Mouse (Mus musculus): ENCODE measurements around the gene Shisa5. TPM values are rescaled to one million over a fixed set of nuclear protein-coding genes. Genes with fewer than 3 reads are reported as not detected.

Gene Shisa5
- total RNA-seq, 2 experiments from 2014 or later: 71.6 to 77.5 TPM

DNA sequence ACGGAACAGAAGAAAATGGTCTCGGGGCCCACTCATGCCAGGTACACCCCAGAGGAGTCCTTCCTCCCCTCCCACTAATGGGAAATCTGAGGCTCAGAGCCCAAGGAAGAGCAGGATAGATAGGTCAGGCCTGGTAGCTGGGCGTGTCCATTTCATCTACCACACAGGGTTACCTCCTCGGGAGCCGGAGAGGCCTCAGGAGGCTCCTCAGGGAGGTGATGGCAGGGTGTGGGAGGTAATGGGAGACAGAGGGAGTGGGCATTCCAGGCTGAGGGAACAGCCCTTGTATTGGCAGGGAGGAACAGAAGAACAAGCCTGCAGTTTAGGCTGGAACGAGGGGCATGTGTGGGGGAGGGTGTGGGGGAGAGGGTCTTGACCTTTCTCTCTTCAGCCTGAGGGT lies 58.5 kb downstream of the Shisa5 start:
- Histone ChIP-seq H3K4me3 (peak overlapping the region; percentile 75), H3K27ac (peak overlapping the region; percentile 92)
- no peak for TF ChIP-seq CTCF (IDR thresholded peaks at IDR 0.05)
- DNase-seq (ENCODE audit: extremely low spot score in 1 of 2, low spot score in 2 of 2): no peak
- intact Hi-C loops (cut with DNase I): no loop called here

DNA sequence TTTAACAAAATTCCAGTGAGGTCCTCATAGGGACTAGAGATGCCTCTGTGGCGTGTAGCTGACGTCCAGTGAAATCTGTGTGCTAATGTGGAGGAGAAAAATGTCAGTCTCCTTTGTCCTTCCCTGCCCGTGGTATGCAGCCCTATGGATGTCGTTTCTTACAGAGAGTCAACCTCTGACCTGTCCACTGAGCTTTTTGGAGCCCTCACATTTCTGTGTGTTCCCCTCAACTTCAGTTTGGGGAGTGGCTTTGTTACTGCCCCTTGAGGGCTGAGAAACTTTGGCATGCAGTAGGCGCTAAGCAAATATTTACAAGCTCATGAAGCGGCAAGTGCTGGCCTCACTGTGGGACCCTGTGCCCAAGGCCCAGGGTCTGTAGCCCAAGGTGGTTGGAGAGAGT lies 58.9 kb downstream of the Shisa5 start:
- peak overlapping the region; percentile 92 for H3K27ac ChIP-seq
- intact Hi-C loops (cut with DNase I): no loop called here
- DNase-seq (ENCODE audit: extremely low spot score in 1 of 2, low spot score in 2 of 2): no peak
- peak overlapping the region; percentile 75; the same call in 1 of the 2 replicates for H3K4me3 ChIP-seq
- TF ChIP-seq CTCF (IDR thresholded peaks at IDR 0.05): no peak

DNA sequence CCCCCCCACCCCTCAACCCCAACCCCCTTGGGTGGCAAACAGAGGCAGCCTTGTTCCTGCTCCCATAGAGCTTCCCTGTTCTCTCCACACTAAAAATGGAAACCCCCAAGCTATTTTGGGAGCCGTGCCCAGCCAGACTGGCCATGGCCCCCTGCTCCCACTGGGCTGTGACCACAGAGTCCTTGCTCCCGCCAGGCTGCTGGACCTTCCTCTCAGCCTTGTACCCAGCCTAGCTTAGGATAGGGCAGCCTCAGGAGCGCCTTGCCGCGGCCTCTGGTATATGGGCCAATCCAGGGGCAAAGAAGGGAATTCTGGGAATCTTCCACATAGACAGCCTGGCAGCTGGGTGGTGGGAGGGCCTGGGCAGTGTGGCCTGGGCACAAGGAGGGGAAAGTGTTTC lies 59.5 kb downstream of the Shisa5 start:
- intact Hi-C loops (cut with DNase I): no loop called here
- peak; percentile 36 to 71 for DNase-seq (ENCODE audit: extremely low spot score in 1 of 2, low spot score in 2 of 2)
- TF ChIP-seq CTCF (IDR thresholded peaks at IDR 0.05): no peak
- H3K27ac ChIP-seq: peak overlapping the region; percentile 58
- peak overlapping the region; percentile 16; the same call in 1 of the 2 replicates for H3K4me3 ChIP-seq

DNA sequence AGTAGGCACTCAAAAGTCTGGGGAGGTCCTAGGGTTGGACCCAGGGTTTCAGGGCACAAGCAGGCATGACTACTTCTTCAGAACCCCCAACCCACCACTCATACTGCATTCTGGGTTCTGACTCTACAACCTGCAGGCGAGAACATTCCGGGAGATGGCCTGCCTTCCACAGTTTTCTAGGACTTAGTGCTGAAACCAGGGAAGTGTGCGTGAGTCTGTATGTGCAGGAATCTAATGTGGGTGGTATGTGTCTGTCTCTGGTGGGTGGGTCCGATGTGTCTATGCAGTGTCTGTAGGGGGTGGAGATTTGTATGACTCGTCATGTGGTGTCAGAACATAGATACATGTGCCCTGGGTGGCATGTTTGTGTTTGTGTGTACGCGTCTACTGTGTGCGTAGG lies 60.0 kb downstream of the Shisa5 start:
- no peak for TF ChIP-seq CTCF (IDR thresholded peaks at IDR 0.05)
- no peak for DNase-seq (ENCODE audit: extremely low spot score in 1 of 2, low spot score in 2 of 2)
- Histone ChIP-seq H3K27ac (peak overlapping the region; percentile 58), H3K4me3 (peak overlapping the region; percentile 16; the same call in 1 of the 2 replicates)
- intact Hi-C loops (cut with DNase I): no loop called here

DNA sequence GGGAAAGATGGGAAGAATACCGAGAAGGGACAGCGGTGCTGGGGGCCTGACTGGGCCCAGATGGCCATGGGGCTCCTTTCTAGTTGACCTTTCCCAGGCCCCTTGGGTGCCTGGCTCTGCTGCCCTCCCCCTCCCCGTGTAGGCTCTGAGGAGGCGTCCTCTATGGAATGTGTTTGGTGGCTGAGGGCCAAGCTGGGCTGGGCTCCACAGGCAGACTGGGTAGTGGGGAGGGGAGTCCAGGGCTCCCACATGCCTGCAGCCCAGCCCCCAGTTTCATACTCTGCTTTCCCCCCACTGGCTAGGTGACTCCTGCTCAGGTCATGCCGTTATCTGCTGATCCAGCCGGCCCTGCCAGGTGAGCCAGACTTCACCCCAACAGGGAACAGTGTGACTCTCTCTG lies 60.6 kb downstream of the Shisa5 start:
- TF ChIP-seq CTCF (IDR thresholded peaks at IDR 0.05): no peak
- Histone ChIP-seq H3K27ac (peak overlapping the region; percentile 58), H3K4me3 (no peak overlapping the region)
- intact Hi-C loops (cut with DNase I): no loop called here
- peak in 1 of 2 experiments; percentile 51 for DNase-seq (ENCODE audit: extremely low spot score in 1 of 2, low spot score in 2 of 2)

DNA sequence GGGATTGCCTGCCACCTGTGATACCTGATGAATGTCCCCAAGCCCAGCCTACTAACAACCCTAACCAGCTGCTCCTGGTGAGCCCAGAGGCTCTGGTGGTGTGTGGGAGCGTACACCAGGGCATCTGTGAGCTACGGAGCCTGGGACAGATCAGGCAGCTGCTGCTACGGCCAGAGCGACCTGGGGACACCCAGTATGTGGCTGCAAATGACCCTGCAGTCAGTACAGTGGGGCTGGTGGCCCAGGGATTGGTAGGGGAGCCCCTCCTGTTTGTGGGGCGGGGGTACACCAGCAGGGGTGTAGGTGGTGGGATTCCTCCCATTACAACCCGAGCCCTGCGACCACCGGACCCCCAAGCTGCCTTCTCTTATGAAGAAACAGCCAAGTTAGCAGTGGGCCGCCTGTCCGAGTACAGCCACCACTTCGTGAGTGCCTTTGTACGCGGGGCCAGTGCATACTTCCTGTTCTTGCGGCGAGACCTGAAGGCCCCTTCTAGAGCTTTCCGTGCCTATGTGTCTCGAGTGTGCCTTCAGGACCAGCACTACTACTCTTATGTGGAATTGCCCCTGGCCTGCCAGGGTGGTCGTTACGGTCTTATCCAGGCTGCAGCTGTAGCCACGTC lies 62.1 kb downstream of the Shisa5 start:
- intact Hi-C loops (cut with DNase I): no loop called here
- H3K27ac ChIP-seq: no peak overlapping the region
- no peak for TF ChIP-seq CTCF (IDR thresholded peaks at IDR 0.05)
- no peak for DNase-seq (ENCODE audit: extremely low spot score in 1 of 2, low spot score in 2 of 2)
- no peak overlapping the region for H3K4me3 ChIP-seq

DNA sequence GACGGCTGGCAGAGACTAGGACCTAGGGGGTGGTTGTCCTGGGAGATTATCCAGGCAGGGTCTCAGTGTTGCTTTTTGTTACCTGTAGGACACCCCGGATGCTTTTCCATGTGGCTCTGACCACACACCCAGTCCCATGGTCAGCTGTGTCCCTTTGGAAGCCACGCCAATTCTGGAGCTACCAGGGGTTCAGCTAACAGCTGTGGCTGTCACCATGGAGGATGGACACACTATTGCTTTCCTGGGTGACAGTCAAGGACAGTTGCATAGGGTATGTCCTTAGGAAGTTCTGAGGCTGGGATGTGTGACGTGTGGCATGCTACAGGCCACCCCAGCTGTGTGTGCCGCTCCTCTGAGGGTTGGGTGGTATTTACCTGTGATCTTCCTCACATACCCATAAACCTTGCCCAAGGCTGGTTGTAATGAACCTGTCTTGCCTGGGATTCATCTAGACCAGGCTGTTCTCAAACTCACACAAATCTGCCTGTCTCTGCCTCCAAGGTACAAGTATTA lies 63.6 kb downstream of the Shisa5 start:
- DNase-seq (ENCODE audit: extremely low spot score in 1 of 2, low spot score in 2 of 2): no peak
- no peak for TF ChIP-seq CTCF (IDR thresholded peaks at IDR 0.05)
- no peak overlapping the region for H3K4me3 ChIP-seq
- intact Hi-C loops (cut with DNase I): no loop called here
- no peak overlapping the region for H3K27ac ChIP-seq

DNA sequence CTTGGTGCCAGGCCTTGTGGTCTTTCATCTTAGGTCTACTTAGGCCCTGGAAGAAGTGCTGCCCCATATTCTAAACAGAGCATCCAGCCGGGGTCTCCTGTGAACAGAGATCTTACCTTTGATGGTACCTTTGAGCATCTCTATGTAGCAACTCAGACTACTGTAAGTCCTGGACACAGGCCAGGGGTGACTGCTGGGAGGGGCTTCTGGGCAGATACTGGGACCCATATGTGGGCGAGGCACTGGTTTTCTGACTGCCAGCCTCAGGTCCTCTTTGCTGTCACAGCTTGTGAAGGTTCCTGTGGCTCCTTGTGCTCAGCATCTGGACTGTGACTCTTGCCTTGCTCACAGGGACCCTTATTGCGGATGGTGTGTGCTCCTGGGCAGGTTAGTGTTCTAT lies 64.2 kb downstream of the Shisa5 start:
- Histone ChIP-seq H3K27ac (no peak overlapping the region), H3K4me3 (no peak overlapping the region)
- no peak for TF ChIP-seq CTCF (IDR thresholded peaks at IDR 0.05)
- intact Hi-C loops (cut with DNase I): no loop called here
- no peak for DNase-seq (ENCODE audit: extremely low spot score in 1 of 2, low spot score in 2 of 2)

DNA sequence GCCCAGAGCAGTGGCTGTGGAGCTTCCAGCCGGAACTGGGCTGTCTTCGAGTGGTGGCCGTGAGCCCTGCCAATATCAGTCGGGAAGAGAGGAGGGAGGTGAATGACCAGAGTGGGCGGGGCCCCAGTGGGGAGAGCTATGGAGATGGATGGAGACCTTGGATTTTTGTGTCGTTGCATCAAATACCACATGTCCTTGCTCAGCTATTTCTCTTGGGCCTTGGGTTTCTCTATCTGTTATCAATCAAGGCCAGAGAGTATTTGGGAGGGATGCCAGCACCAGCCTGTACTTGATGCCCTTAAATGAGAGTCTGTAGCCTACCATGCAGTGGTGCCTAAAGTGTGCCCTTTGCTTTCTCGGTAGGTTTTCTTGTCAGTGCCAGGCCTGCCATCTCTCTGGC lies 64.9 kb downstream of the Shisa5 start:
- no peak overlapping the region for H3K27ac ChIP-seq
- no peak for TF ChIP-seq CTCF (IDR thresholded peaks at IDR 0.05)
- no peak overlapping the region for H3K4me3 ChIP-seq
- intact Hi-C loops (cut with DNase I): no loop called here
- DNase-seq (ENCODE audit: extremely low spot score in 1 of 2, low spot score in 2 of 2): no peak

DNA sequence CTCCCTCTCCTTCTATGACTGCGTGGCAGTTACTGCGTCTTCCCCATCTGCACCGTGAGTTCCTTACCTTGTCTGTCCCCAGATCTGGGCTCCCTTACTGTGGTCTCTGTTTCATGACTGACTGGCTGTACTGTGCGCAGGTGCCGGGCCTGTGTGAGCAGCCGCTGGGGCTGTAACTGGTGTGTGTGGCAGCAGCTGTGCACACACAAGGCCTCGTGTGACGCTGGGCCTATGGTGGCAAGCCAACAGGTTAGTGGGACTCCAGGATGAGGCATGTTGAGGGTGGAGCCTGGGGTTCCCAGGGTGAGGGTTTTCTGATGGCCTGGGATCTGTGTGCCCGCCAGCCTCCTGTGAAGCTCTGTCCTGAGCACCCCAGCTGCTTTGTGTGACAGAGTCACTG lies 65.7 kb downstream of the Shisa5 start:
- TF ChIP-seq CTCF (IDR thresholded peaks at IDR 0.05): no peak
- H3K27ac ChIP-seq: no peak overlapping the region
- DNase-seq (ENCODE audit: extremely low spot score in 1 of 2, low spot score in 2 of 2): no peak
- intact Hi-C loops (cut with DNase I): no loop called here
- H3K4me3 ChIP-seq: no peak overlapping the region

DNA sequence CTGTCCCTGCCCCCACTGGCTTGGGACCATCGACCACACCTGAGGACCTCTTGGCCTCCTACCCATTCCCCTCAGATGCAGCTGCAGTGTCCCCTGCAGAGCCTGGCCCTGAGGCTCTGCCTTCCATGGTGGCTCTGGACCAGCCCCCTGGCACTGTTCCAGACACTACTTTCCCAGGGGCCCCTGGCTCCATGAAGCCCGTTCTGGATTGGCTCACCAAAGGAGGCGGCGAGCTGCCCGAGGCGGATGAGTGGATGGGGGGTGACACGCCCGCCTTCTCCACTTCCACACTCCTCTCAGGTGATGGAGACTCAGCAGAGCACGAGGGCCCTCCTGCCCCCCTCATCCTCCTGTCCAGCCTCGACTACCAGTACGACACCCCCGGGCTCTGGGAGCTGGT lies 66.6 kb downstream of the Shisa5 start:
- no peak for TF ChIP-seq CTCF (IDR thresholded peaks at IDR 0.05)
- intact Hi-C loops (cut with DNase I): no loop called here
- H3K27ac ChIP-seq: no peak overlapping the region
- H3K4me3 ChIP-seq: no peak overlapping the region
- peak; percentile 30 to 45 for DNase-seq (ENCODE audit: extremely low spot score in 1 of 2, low spot score in 2 of 2)

DNA sequence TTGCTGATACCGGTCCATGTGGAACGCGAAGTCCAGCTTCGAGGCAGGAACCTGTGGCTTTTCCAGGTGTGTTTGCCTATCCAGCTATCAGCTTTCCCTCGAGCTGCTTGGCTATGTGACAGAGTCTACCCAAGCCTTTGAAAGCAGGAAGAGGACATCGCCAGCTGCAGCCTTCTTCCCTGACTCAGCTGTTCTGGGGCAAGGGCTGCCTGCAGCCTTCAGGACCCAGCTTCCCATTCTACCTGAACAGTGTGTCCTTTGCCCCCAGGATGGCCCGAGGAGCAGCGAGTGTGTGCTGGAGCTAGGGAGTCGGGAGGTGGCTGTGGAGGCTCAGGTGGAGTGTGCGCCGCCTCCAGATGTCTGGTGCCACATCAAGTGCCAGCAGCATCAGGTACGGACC lies 67.3 kb downstream of the Shisa5 start:
- no peak overlapping the region for H3K27ac ChIP-seq
- intact Hi-C loops (cut with DNase I): no loop called here
- H3K4me3 ChIP-seq: no peak overlapping the region
- no peak for DNase-seq (ENCODE audit: extremely low spot score in 1 of 2, low spot score in 2 of 2)
- TF ChIP-seq CTCF (IDR thresholded peaks at IDR 0.05): no peak

DNA sequence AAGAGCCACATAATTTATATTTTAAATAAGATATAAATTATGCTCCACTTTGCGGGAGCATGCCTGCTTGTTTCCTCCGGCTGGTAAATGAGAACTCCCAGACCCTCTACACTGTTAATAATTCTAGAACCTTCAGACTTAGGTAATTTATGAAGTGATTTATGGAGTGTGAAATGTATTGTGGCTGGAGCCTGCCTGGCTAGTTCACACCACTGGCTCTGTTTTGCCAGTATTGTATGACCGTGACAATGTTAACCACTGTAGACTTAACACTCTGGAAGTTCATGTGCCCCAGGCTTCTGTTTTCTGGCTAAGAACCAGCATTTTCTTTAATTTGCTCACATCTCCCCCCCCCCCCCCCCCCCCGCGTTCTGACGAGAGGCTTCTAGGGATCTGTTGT lies 69.0 kb downstream of the Shisa5 start:
- Histone ChIP-seq H3K4me3 (no peak overlapping the region), H3K27ac (no peak overlapping the region)
- TF ChIP-seq CTCF (IDR thresholded peaks at IDR 0.05): no peak
- intact Hi-C loops (cut with DNase I): no loop called here
- DNase-seq (ENCODE audit: extremely low spot score in 1 of 2, low spot score in 2 of 2): no peak

Other genes with a start within 250 kb of the Shisa5 start
- gene Nckipsd, start 230.2 kb upstream of the Shisa5 start, total RNA-seq (2021): 10 to 100 TPM; 64.7 to 68.0 TPM
- gene Celsr3, start 212.2 kb upstream of the Shisa5 start, total RNA-seq (2021): 10 to 100 TPM; 65.1 to 75.0 TPM
- gene Slc26a6, start 185.3 kb upstream of the Shisa5 start, total RNA-seq (2021): 10 to 100 TPM; 17.1 to 17.8 TPM
- not detected for gene Tmem89, start 123.9 kb upstream of the Shisa5 start, total RNA-seq (2021)
- 100 to 1,000 TPM; 358 to 364 TPM for gene Uqcrc1, start 101.9 kb upstream of the Shisa5 start, total RNA-seq (2021)
- gene Col7a1, start 85.0 kb upstream of the Shisa5 start, total RNA-seq (2021): 1 to 10 TPM; 2.8 to 4.0 TPM
- under 1 TPM; 0.40 to 0.41 TPM for gene Ucn2, start 52.6 kb upstream of the Shisa5 start, total RNA-seq (2021)
- gene Pfkfb4, start 46.8 kb upstream of the Shisa5 start, total RNA-seq (2021): 10 to 100 TPM; 15.8 to 17.7 TPM
- 10 to 100 TPM; 11.7 to 15.3 TPM for gene Trex1, start 21.2 kb downstream of the Shisa5 start, total RNA-seq (2021)
- gene Atrip, start 35.6 kb downstream of the Shisa5 start, total RNA-seq (2021): 10 to 100 TPM; 28.0 to 28.3 TPM
- 1 to 10 TPM; 8.0 to 8.6 TPM for gene Ccdc51, start 43.9 kb downstream of the Shisa5 start, total RNA-seq (2021)
- 100 to 1,000 TPM; 312 to 332 TPM for gene Tma7, start 44.0 kb downstream of the Shisa5 start, total RNA-seq (2021)
- gene Plxnb1, start 56.8 kb downstream of the Shisa5 start, total RNA-seq (2021): 10 to 100 TPM; 65.0 to 70.5 TPM
- not detected for gene Fbxw21, start 123.5 kb downstream of the Shisa5 start, total RNA-seq (2021)
- not detected for gene Fbxw13, start 157.4 kb downstream of the Shisa5 start, total RNA-seq (2021)
- gene Fbxw20, start 196.2 kb downstream of the Shisa5 start, total RNA-seq (2021): not detected
- not detected for gene Fbxw14, start 249.1 kb downstream of the Shisa5 start, total RNA-seq (2021)